Mouse (Mus musculus) retina, postnatal 1 day (tissue): Measurements from ENCODE around the gene Mageb2.
"Not testable (repeated sequence)": the region's sequence is repeated elsewhere in the genome, so short reads cannot be mapped to it uniquely, and the experiment has no call there.

Experiments used
- DNase-seq: peaks from one replicate; pipeline ENCODE4 v3.0.0-alpha.2; 2012

Mageb2 gene

DNA sequence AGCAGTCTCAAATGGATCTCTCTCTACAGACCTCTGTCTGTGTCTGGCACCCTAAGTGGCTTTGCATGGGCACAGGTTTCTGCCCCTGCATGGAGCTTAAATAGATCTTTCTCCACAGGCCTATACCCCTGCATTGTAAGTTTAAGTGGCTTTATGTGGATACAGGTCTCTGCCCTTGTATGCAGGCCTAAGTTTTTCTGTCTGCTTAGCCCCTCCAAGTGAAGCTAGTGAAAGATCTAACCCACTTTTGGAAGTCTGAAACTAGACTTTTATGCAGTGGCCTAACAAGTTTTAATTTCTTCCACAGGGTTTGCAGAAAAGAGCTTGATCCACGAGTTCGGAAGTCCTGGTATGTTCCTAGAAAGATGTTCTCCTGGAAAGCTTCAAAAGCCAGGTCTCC lies at the start of gene Mageb2:
Gene Mageb2, plus strand, starts transcription at position 301 of the 400 bp plus-strand sequence.
- DNase-seq = not testable (repeated sequence)

- DNase-seq = not testable (repeated sequence)
Observed at GRCm38 (mm10) chrX:91313256-91313655, 18.2 kb upstream of the Mageb2 start.
